Mouse (Mus musculus) intestine, embryonic 16.5 days (tissue): Measurements from ENCODE around the gene Bach1. TPM values are rescaled to one million over a fixed set of nuclear protein-coding genes. Genes with fewer than 3 reads are reported as not detected.
A peak's percentile ranks its signal among the peaks of the same experiment; 100 is the strongest.

Source experiments
- ATAC-seq: fragments of 200-750 bp; cut with Nextera tagmentation; 2 replicates; pipeline ENCODE4 v1.8.0; 2017; ENCODE audit warnings: moderate TSS enrichment, moderate library complexity
- H3K27ac ChIP-seq: fragments of 300-500 bp; sonication (generic); 2 replicates; pipeline ENCODE4 v1.5.1; 2014; ENCODE audit warnings: mild to moderate bottlenecking, low read length
- H3K27me3 ChIP-seq: fragments of 300-500 bp; sonication (generic); replicated peaks from 2 replicates; pipeline ENCODE4 v1.6.1; 2014; ENCODE audit warnings: low read length, control low read depth, mixed read lengths; ENCODE audit not compliant: control insufficient read depth, insufficient read depth
- H3K36me3 ChIP-seq: fragments of 300-500 bp; sonication (generic); 2 replicates; pipeline ENCODE4 v1.6.1; 2014; ENCODE audit warnings: low read length, control low read depth; ENCODE audit not compliant: control insufficient read depth, insufficient read depth
- H3K4me1 ChIP-seq: fragments of 300-500 bp; sonication (generic); 2 replicates; pipeline ENCODE4 v1.6.1; 2014; ENCODE audit warnings: low read length, control low read depth, mixed read lengths; ENCODE audit not compliant: control insufficient read depth, insufficient read depth
- H3K4me2 ChIP-seq: fragments of 300-500 bp; sonication (generic); 2 replicates; pipeline ENCODE4 v1.6.1; 2014; ENCODE audit warnings: low read depth, low read length, control low read depth
- H3K4me3 ChIP-seq: fragments of 300-500 bp; sonication (generic); 2 replicates; pipeline ENCODE4 v1.5.1; 2014; ENCODE audit warnings: mild to moderate bottlenecking, low read length
- H3K9ac ChIP-seq: fragments of 300-500 bp; sonication (generic); 2 replicates; pipeline ENCODE4 v1.6.1; 2014; ENCODE audit warnings: low read depth, low read length
- H3K9me3 ChIP-seq: fragments of 300-500 bp; sonication (generic); 2 replicates; pipeline ENCODE4 v1.6.1; 2016; ENCODE audit warnings: low read length, control low read depth; ENCODE audit not compliant: control insufficient read depth
- WGBS: fragments of 180-500 bp; shearing (Covaris S2); extraction: QIAGEN DNeasy Blood & Tissue Kit; methylation state at CpG from one replicate; pipeline ENCODE4 v1.1.7; 2014; 5-methylcytosine and 5-hydroxymethylcytosine counted together
- polyA plus RNA-seq: library from polyadenylated mRNA; unstranded; fragments of >200 nt; fragmentation: Nextera tagmentation; extraction: Ambion mirVana; gene quantifications from 2 replicates; pipeline ENCODE4 v1.2.1, GENCODE M21; 2015

The Bach1 gene
- polyA plus RNA-seq, 1 experiment from 2014 or later = 16.6 TPM

GRCm38 (mm10) chr16:87712986-87713693 lies 14.4 kb downstream of the Bach1 start:
- H3K4me2 ChIP-seq = no peak overlapping the region
- WGBS = 64% methylated on average over 18 of the region's 18 CpGs
- H3K4me3 ChIP-seq = no peak overlapping the region
- H3K9me3 ChIP-seq = no peaks in the 10 kb centered on the region
- peaks cover 23% of the 10 kb centered on the region for H3K4me1 ChIP-seq
- H3K9ac ChIP-seq = no peak overlapping the region
- no peak overlapping the region for H3K27ac ChIP-seq
- no peaks in the 10 kb centered on the region; the same call in 1 of the 2 replicates for H3K36me3 ChIP-seq
- no peaks in the 10 kb centered on the region for H3K27me3 ChIP-seq
- ATAC-seq = peak; percentile 88

GRCm38 (mm10) chr16:87714550-87714949 lies 15.8 kb downstream of the Bach1 start:
- Histone ChIP-seq H3K27me3 (no peaks in the 10 kb centered on the region), H3K4me3 (no peak overlapping the region), H3K4me1 (peaks cover 12% of the 10 kb centered on the region), H3K36me3 (no peaks in the 10 kb centered on the region; the same call in 1 of the 2 replicates), H3K4me2 (no peak overlapping the region), H3K9me3 (no peaks in the 10 kb centered on the region), H3K9ac (no peak overlapping the region), H3K27ac (no peak overlapping the region)
- no peak for ATAC-seq
- 89% methylated on average over 9 of the region's 9 CpGs for WGBS

- Histone ChIP-seq H3K9me3 (no peaks in the 10 kb centered on the region), H3K27ac (no peak overlapping the region), H3K36me3 (peaks cover 6% of the 10 kb centered on the region; the same call in 1 of the 2 replicates), H3K4me2 (no peak overlapping the region), H3K4me3 (no peak overlapping the region), H3K9ac (no peak overlapping the region), H3K4me1 (peaks cover 12% of the 10 kb centered on the region), H3K27me3 (no peaks in the 10 kb centered on the region)
- WGBS = 85% methylated on average over 16 of the region's 16 CpGs
- no peak for ATAC-seq
Measured at GRCm38 (mm10) chr16:87715221-87715620, 16.5 kb downstream of the Bach1 start.

- no peaks in the 10 kb centered on the region for H3K27me3 ChIP-seq
- H3K4me2 ChIP-seq = no peak overlapping the region
- ATAC-seq = peak; percentile 32; the same call in 1 of the 2 replicates
- peaks cover 6% of the 10 kb centered on the region; the same call in 1 of the 2 replicates for H3K36me3 ChIP-seq
- H3K9me3 ChIP-seq = no peaks in the 10 kb centered on the region
- no peak overlapping the region for H3K27ac ChIP-seq
- peaks cover 10% of the 10 kb centered on the region for H3K4me1 ChIP-seq
- 49% methylated on average over 11 of the region's 11 CpGs for WGBS
- H3K9ac ChIP-seq = no peak overlapping the region
- no peak overlapping the region for H3K4me3 ChIP-seq
Measured at GRCm38 (mm10) chr16:87716269-87716668, 17.5 kb downstream of the Bach1 start.

- H3K27me3 ChIP-seq = no peaks in the 10 kb centered on the region
- H3K4me2 ChIP-seq = no peak overlapping the region
- no peak overlapping the region for H3K9ac ChIP-seq
- H3K9me3 ChIP-seq = no peaks in the 10 kb centered on the region
- H3K27ac ChIP-seq = no peak overlapping the region
- H3K4me1 ChIP-seq = peaks cover 10% of the 10 kb centered on the region
- ATAC-seq = no peak
- 55% methylated on average over 5 of the region's 5 CpGs for WGBS
- no peak overlapping the region for H3K4me3 ChIP-seq
- peaks cover 11% of the 10 kb centered on the region; the same call in 1 of the 2 replicates for H3K36me3 ChIP-seq
Measured at GRCm38 (mm10) chr16:87717046-87717660, 18.4 kb downstream of the Bach1 start.

GRCm38 (mm10) chr16:87719071-87719470 lies 20.3 kb downstream of the Bach1 start:
- Histone ChIP-seq H3K27me3 (no peaks in the 10 kb centered on the region), H3K4me3 (no peak overlapping the region), H3K4me2 (no peak overlapping the region), H3K4me1 (peaks cover 4% of the 10 kb centered on the region; the same call in 1 of the 2 replicates), H3K27ac (no peak overlapping the region), H3K9ac (no peak overlapping the region), H3K36me3 (peaks cover 15% of the 10 kb centered on the region), H3K9me3 (no peaks in the 10 kb centered on the region)
- no peak for ATAC-seq
- 90% methylated on average over 11 of the region's 11 CpGs for WGBS

GRCm38 (mm10) chr16:87719688-87720283 lies 21.0 kb downstream of the Bach1 start:
- ATAC-seq = no peak
- no peaks in the 10 kb centered on the region for H3K27me3 ChIP-seq
- H3K4me1 ChIP-seq = peaks cover 8% of the 10 kb centered on the region
- WGBS = 89% methylated on average over 23 of the region's 23 CpGs
- H3K9me3 ChIP-seq = no peaks in the 10 kb centered on the region
- H3K4me3 ChIP-seq = no peak overlapping the region
- H3K27ac ChIP-seq = no peak overlapping the region; the same call in 1 of the 2 replicates
- H3K36me3 ChIP-seq = peaks cover 19% of the 10 kb centered on the region
- no peak overlapping the region for H3K4me2 ChIP-seq
- H3K9ac ChIP-seq = no peak overlapping the region

GRCm38 (mm10) chr16:87720851-87721409 lies 22.2 kb downstream of the Bach1 start:
- ATAC-seq = no peak
- Histone ChIP-seq H3K27me3 (no peaks in the 10 kb centered on the region), H3K4me3 (no peak overlapping the region), H3K4me2 (no peak overlapping the region), H3K9me3 (no peaks in the 10 kb centered on the region), H3K9ac (no peak overlapping the region), H3K36me3 (peaks cover 20% of the 10 kb centered on the region), H3K4me1 (peaks cover 14% of the 10 kb centered on the region), H3K27ac (no peak overlapping the region)
- 94% methylated on average over 24 of the region's 24 CpGs for WGBS

GRCm38 (mm10) chr16:87722857-87723256 lies 24.1 kb downstream of the Bach1 start:
- H3K4me3 ChIP-seq = no peak overlapping the region
- H3K27me3 ChIP-seq = no peaks in the 10 kb centered on the region
- no peaks in the 10 kb centered on the region for H3K9me3 ChIP-seq
- no peak overlapping the region for H3K4me2 ChIP-seq
- no peak overlapping the region for H3K27ac ChIP-seq
- H3K4me1 ChIP-seq = peaks cover 15% of the 10 kb centered on the region
- peaks cover 20% of the 10 kb centered on the region for H3K36me3 ChIP-seq
- no peak overlapping the region for H3K9ac ChIP-seq
- WGBS = 92% methylated on average over 5 of the region's 5 CpGs
- ATAC-seq = no peak
